Mouse (Mus musculus): ENCODE data around the gene Unc79.

Gene Unc79

GRCm38 (mm10) chr12:102948778-102949394, at the start of gene Unc79:
TSS of gene Unc79 (plus strand) at chr12:102948859.
- DNase-seq, result no peak

GRCm38 (mm10) chr12:102899091-102899490, 49.6 kb upstream of the Unc79 start, which contains the start of gene Cox8c:
TSS of gene Cox8c (plus strand) at chr12:102899316.
- no peak for DNase-seq

DNA sequence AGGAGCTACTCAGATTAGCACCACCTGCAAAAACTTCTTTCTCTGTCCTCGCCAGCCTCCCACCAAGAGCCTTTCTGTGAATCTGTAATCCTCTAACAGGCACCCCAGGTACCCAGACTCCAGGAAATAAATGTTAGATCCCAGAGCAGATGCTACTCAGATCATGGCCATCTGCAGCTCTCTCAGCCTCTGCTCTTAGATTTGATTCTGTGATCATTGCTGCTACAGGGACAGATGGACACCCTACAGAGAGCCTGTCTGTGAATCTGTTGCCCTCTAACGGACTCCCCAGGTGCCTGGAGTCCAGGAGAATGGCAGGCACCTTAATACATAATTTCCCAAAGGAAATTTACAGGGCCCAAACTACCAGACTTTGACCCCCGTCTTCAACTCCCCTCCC, 40.5 kb upstream of the Unc79 start:
- DNase-seq, result no peak

DNA sequence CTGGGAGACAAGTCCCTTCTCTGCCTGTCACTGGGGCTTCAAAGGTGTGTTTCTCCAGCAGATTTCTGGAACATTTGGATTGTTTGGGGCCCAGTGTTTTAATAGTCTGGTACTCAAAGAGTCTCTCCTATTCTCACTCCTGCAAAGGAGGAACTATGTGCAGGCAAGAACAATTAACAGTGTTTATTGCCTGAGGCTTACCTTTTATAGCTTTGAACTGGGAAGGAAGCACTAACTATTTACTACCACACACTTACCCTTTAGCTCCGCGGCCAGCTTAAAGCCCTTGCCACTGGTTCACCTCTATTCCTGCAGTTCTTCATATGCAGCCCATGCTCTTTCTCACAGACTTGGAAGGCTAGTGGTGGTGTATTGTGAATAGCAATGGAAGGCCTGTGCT, 32.6 kb upstream of the Unc79 start:
- DNase-seq, result no peak

- DNase-seq, result no peak
Observed at GRCm38 (mm10) chr12:102929764-102930163, 18.9 kb upstream of the Unc79 start.

DNA sequence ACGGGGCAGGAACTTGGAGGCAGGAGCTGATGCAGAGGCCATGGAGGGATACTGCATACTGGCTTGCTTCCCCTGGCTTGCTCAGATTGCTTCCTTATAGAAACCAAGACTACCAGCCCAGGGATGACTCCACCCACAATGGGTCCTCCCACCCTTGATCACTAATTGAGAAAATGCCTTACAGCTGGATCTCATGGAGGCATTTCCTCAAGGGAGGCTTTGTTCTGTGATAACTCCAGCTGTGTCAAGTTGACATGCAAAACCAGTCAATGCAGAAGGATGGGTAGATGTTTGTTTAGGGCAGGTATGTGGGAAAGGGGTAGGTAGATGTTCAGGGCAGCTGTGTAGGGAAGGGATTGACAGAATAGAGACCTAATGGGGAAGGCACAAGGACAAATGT, 18.3 kb upstream of the Unc79 start:
- no peak for DNase-seq

DNA sequence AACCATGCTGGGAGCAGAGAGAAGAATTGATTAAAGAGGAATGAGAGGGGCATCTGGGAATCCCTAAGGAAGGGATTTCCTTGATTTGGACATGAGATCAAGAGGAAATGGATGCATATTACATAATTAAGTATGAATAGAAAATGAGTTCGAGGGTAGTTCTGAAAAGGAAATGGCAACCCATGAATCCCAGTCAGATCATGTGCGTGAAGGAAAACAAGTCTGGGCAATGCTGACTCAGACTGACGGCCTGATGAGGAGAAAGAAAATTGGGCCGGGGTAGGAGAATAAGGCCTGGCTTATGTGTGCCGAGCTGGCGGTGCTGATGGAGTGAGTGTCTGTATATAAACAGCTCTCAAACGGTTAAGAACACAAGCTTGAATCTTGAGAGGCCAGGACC, 17.9 kb upstream of the Unc79 start:
- DNase-seq, result peak; percentile 63

DNA sequence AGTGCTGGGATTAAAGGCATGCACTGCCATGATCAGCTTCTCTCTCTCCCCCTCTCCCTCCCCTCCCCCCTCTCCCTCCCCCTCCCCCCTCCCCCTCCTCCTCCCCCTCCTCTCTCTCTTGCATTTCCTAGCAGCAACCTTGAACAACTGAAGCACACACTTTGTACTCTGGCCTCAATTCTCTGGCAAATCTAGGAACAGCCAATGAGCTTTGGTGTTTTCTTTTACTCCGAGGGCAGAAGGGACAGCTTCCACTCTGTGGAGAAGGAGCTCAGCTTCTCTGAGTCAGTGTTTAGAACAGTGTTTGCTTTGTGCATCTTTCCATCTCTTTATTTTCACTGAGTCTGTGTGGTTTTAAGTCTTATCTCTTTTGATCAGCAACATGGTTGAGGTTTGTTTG, 12.8 kb upstream of the Unc79 start:
- no peak for DNase-seq

GRCm38 (mm10) chr12:102945571-102945970, 3.1 kb upstream of the Unc79 start:
- DNase-seq, result no peak

GRCm38 (mm10) chr12:102947826-102948225, 833 bp upstream of the Unc79 start:
- DNase-seq, result no peak

DNA sequence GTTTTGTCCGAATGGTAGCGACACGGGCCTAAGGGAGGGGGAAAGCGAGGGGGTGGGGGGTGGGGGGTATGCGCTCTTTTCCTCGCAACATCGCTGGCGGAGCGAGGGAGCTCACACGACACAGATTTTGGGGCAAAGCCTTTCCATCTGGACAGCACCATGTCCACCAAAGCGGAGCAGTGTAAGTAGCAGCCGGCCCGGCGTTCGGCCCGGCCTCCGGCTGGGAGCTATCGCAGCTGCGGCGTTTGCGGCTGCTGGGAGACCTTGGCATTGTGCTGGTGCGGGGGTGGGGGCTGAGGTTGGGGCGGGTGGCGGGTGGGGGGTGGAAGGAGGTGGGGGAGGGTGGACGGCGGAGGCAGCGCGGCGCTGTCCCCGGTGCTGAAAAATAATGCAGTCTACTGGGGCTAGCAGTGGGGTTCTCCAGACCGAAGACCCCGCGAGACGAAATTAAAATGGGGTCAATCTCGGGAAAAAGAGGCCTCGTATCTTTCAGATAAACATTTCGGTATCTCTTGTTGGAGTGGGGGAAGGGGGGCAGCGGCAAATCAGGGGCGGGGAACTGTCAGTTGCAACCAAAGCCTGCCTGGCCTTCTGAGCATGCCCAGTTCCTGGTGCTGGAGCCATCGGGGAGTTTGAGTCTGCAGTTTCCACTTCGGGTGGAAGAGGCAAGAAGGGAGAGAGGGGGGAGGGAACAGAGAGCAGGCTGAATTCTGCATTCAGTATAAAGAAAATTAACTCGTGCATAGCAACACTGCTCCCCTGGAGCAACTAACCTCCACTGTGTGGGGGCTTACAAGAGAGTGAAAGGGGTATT, 943 bp downstream of the Unc79 start:
- no peak for DNase-seq

DNA sequence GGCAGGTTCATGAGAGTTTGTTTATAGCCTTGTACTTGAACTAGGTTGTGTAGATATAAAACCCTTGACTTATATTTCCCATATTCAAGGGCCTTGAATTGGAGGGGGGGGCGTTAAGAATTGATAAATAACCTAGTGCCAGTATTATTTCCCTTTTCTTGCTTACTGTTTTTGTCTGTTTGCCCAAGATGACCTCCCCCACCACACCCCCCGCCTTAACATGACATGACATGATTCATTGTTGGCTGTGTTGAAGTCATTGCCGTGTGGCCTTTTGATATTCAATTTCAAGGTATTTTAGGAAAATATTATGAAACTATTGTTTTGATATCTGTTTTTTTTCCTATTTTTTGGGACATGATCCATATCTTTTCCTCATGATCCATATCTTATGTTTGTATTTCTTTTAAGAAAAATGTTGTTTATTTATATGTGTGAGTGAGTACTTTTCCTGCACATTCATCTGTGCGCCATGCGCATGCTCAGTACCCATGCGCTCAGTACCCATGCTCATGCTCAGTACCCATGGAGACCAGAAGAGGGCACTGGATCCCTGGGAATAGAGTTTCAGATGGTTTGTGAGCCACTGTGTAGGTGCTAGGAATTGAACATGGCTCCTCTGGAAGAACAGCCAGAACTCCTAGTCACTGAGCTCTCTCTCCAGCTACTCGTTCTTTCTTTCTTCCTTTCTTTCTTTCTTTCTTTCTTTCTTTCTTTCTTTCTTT, 11.6 kb downstream of the Unc79 start:
- DNase-seq, result no peak

- no peak for DNase-seq
Observed at GRCm38 (mm10) chr12:102961066-102961465, 12.4 kb downstream of the Unc79 start.

- no peak for DNase-seq
Observed at GRCm38 (mm10) chr12:102964486-102964885, 15.8 kb downstream of the Unc79 start.

DNA sequence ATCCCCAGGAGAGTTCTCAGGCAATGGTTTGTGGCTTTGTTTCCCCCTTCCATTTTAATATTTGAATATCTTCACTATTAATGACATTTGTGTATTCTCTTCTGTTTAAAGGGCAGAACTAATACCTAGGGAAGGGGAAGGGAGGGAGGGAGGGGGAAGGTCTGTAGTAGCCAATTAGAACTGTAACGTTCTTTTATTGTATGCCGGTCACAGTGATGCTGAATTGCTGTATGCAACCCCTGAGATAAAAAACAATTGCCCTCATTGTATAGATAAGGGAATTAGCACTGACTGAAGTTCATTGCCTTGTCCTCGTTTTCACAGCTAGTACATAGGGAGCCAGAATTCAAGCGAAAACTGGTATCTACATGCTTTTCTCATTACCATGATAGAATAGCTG, 31.9 kb downstream of the Unc79 start:
- no peak for DNase-seq

GRCm38 (mm10) chr12:102981543-102981942, 32.9 kb downstream of the Unc79 start:
- no peak for DNase-seq

DNA sequence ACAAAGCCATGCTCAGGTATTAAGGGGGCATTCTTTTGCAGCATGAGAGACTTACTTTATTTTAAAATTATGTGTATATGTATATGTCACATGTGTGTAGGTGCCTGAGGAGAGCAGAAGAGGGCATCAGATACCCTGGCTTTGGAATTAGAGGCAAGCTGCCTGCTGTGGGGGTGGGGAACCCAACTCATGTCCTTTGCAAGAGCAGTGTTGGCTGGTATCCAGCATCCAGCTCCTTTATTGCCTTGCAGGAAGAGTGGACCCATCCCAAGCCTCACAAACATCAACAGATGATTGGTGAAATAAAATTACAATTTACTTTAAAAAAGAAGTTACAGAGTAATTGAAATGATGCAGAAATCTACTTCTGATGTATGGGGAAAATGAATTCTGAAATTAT, 36.7 kb downstream of the Unc79 start:
- no peak for DNase-seq

GRCm38 (mm10) chr12:102987736-102988135, 39.1 kb downstream of the Unc79 start:
- DNase-seq, result no peak

- DNase-seq, result no peak
Observed at GRCm38 (mm10) chr12:103008491-103008890, 59.8 kb downstream of the Unc79 start.

- DNase-seq, result no peak
Observed at GRCm38 (mm10) chr12:103018161-103018560, 69.5 kb downstream of the Unc79 start.

GRCm38 (mm10) chr12:103036692-103037091, 88.0 kb downstream of the Unc79 start:
- peak; percentile 74 for DNase-seq

GRCm38 (mm10) chr12:103039332-103039731, 90.7 kb downstream of the Unc79 start:
- DNase-seq, result peak; percentile 77

GRCm38 (mm10) chr12:103040136-103040535, 91.5 kb downstream of the Unc79 start:
- peak; percentile 70 for DNase-seq

- DNase-seq, result peak; percentile 56
Observed at GRCm38 (mm10) chr12:103041401-103041800, 92.7 kb downstream of the Unc79 start.

Measured in heart, adult 11 months (tissue).